Mouse (Mus musculus): ENCODE data around the gene Hook2.

DNA sequence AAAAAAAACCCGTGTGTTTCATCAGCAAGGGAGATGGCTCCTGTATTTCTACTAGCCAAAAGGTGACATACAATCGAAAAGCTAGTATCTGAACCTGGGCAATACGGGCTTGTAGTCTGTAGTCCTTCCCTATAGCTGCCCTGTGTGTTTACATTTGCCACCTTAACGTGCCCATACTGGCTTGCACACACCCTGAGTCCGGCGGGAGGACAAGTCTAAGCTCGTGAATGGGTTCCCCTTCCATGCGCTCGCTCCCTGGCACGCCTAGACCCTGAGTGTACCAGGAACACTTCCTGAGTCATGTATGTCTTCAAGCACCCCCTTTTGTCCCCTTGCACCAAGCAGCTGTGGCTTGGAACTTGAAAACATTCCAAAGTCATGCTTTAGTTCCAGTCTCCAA is 26.3 kb downstream of the Hook2 start:
- TF ChIP-seq CTCF (IDR thresholded peaks at IDR 0.05; ENCODE audit: low read depth, low read length) (no peak), POLR2A (IDR thresholded peaks at IDR 0.05; ENCODE audit: borderline replicate concordance, low read depth, low read length) (no peak)
